Mouse (Mus musculus) splenic B cell, adult 2 months (primary cell): Measurements from ENCODE around the gene Gnaq.
A peak's percentile ranks its signal among the peaks of the same experiment; 100 is the strongest.

Experiments
- DNase-seq: peaks from one replicate; pipeline ENCODE4 v3.0.0-alpha.2; 2011; ENCODE audit warnings: low read depth, low spot score
- H3K27me3 ChIP-seq: 2 replicates; pipeline ENCODE4 v1.6.1; 2012; ENCODE audit warnings: mild to moderate bottlenecking, low read length, moderate library complexity, mixed read lengths; ENCODE audit not compliant: control insufficient read depth, poor library complexity, insufficient read depth, severe bottlenecking
- H3K36me3 ChIP-seq: 2 replicates; pipeline ENCODE4 v1.6.1; 2012; ENCODE audit warnings: mild to moderate bottlenecking, low read length, moderate library complexity, mixed read lengths; ENCODE audit not compliant: control insufficient read depth, poor library complexity, insufficient read depth, severe bottlenecking

Gene Gnaq

GRCm38 (mm10) chr19:16345516-16345915 lies 212.9 kb downstream of the Gnaq start:
- peaks cover 2% of the 10 kb centered on the region; the same call in 1 of the 2 replicates for H3K36me3 ChIP-seq
- H3K27me3 ChIP-seq, result no peaks in the 10 kb centered on the region
- no peak for DNase-seq

- no peaks in the 10 kb centered on the region for H3K27me3 ChIP-seq
- no peak for DNase-seq
- no peaks in the 10 kb centered on the region; the same call in 1 of the 2 replicates for H3K36me3 ChIP-seq
These were observed 214.4 kb downstream of the Gnaq start for GRCm38 (mm10) chr19:16347037-16347436.

GRCm38 (mm10) chr19:16353701-16354136 lies 221.1 kb downstream of the Gnaq start:
- peak; percentile 69 for DNase-seq
- Histone ChIP-seq H3K36me3 (0 out of 2 replicates have a peak, but pooled peaks cover 4% of the 10 kb centered on the region), H3K27me3 (no peaks in the 10 kb centered on the region)

GRCm38 (mm10) chr19:16358148-16358547 lies 225.5 kb downstream of the Gnaq start:
- no peaks in the 10 kb centered on the region for H3K27me3 ChIP-seq

GRCm38 (mm10) chr19:16358905-16359304 lies 226.3 kb downstream of the Gnaq start:
- Histone ChIP-seq H3K27me3 (no peaks in the 10 kb centered on the region), H3K36me3 (0 out of 2 replicates have a peak, but pooled peaks cover 4% of the 10 kb centered on the region)
- peak; percentile 20 for DNase-seq

More at GRCm38 (mm10) chr19:16358148-16358547, 225.5 kb downstream of the Gnaq start:
- H3K36me3 ChIP-seq, result 0 out of 2 replicates have a peak, but pooled peaks cover 4% of the 10 kb centered on the region
- no peak for DNase-seq

- Histone ChIP-seq H3K36me3 (no peaks in the 10 kb centered on the region), H3K27me3 (no peaks in the 10 kb centered on the region)
- DNase-seq, result no peak
These were observed 233.9 kb downstream of the Gnaq start for GRCm38 (mm10) chr19:16366465-16367063.

- DNase-seq, result no peak
- Histone ChIP-seq H3K27me3 (no peaks in the 10 kb centered on the region), H3K36me3 (no peaks in the 10 kb centered on the region)
These were observed 234.6 kb downstream of the Gnaq start for GRCm38 (mm10) chr19:16367218-16367617.

GRCm38 (mm10) chr19:16371680-16372079 lies 239.0 kb downstream of the Gnaq start:
- Histone ChIP-seq H3K27me3 (no peaks in the 10 kb centered on the region), H3K36me3 (no peaks in the 10 kb centered on the region)
- DNase-seq, result no peak

GRCm38 (mm10) chr19:16372752-16373486 lies 240.3 kb downstream of the Gnaq start:
- Histone ChIP-seq H3K27me3 (no peaks in the 10 kb centered on the region), H3K36me3 (no peaks in the 10 kb centered on the region)
- DNase-seq, result peak; percentile 56

GRCm38 (mm10) chr19:16375881-16376280 lies 243.2 kb downstream of the Gnaq start:
- no peak for DNase-seq
- no peaks in the 10 kb centered on the region; the same call in 1 of the 2 replicates for H3K36me3 ChIP-seq
- H3K27me3 ChIP-seq, result no peaks in the 10 kb centered on the region

GRCm38 (mm10) chr19:16378565-16378964 lies 245.9 kb downstream of the Gnaq start:
- no peaks in the 10 kb centered on the region; the same call in 1 of the 2 replicates for H3K36me3 ChIP-seq
- H3K27me3 ChIP-seq, result no peaks in the 10 kb centered on the region
- DNase-seq, result no peak

- Histone ChIP-seq H3K36me3 (no peaks in the 10 kb centered on the region; the same call in 1 of the 2 replicates), H3K27me3 (no peaks in the 10 kb centered on the region)
- no peak for DNase-seq
These were observed 247.1 kb downstream of the Gnaq start for GRCm38 (mm10) chr19:16379687-16380086.

- peak; percentile 41 for DNase-seq
- Histone ChIP-seq H3K36me3 (no peaks in the 10 kb centered on the region; the same call in 1 of the 2 replicates), H3K27me3 (no peaks in the 10 kb centered on the region)
These were observed 249.8 kb downstream of the Gnaq start for GRCm38 (mm10) chr19:16382392-16382791.

GRCm38 (mm10) chr19:16383127-16383526 lies 250.5 kb downstream of the Gnaq start:
- DNase-seq, result no peak
- Histone ChIP-seq H3K27me3 (no peaks in the 10 kb centered on the region), H3K36me3 (no peaks in the 10 kb centered on the region; the same call in 1 of the 2 replicates)

GRCm38 (mm10) chr19:16384094-16384493 lies 251.5 kb downstream of the Gnaq start:
- Histone ChIP-seq H3K36me3 (no peaks in the 10 kb centered on the region; the same call in 1 of the 2 replicates), H3K27me3 (no peaks in the 10 kb centered on the region)
- no peak for DNase-seq
